Mouse (Mus musculus) urinary bladder, postnatal 10 days (tissue): ENCODE measurements around the gene Fuz.

ENCODE experiments used
- DNase-seq: peaks from one replicate; pipeline ENCODE4 v3.0.0; 2022; ENCODE audit warnings: low spot score

Gene Fuz

GRCm38 (mm10) chr7:44888256-44889105 lies 7.4 kb upstream of the Fuz start:
- DNase-seq, result no peak

- DNase-seq, result no peak
Measured at GRCm38 (mm10) chr7:44890180-44890579, 5.7 kb upstream of the Fuz start.

- DNase-seq, result no peak
Measured at GRCm38 (mm10) chr7:44890737-44891136, 5.1 kb upstream of the Fuz start.

GRCm38 (mm10) chr7:44891611-44892010 lies 4.3 kb upstream of the Fuz start:
- no peak for DNase-seq

- peak; percentile 56 for DNase-seq
Measured at GRCm38 (mm10) chr7:44892276-44892921, 3.5 kb upstream of the Fuz start, which contains the start of gene Med25. TSS of gene Med25 (minus strand) at chr7:44892712.

- no peak for DNase-seq
Measured at GRCm38 (mm10) chr7:44893197-44893596, 2.7 kb upstream of the Fuz start.

- no peak for DNase-seq
Measured at GRCm38 (mm10) chr7:44894175-44894574, 1.7 kb upstream of the Fuz start.

GRCm38 (mm10) chr7:44895206-44895592 lies 680 bp upstream of the Fuz start:
- no peak for DNase-seq

- no peak for DNase-seq
Measured at GRCm38 (mm10) chr7:44896499-44896898, 620 bp downstream of the Fuz start.

GRCm38 (mm10) chr7:44898607-44899006 lies 2.7 kb downstream of the Fuz start:
- DNase-seq, result no peak

- no peak for DNase-seq
Measured at GRCm38 (mm10) chr7:44900632-44901031, 4.8 kb downstream of the Fuz start.

- no peak for DNase-seq
Measured at GRCm38 (mm10) chr7:44901230-44901722, 5.4 kb downstream of the Fuz start.

GRCm38 (mm10) chr7:44905430-44905829 lies 9.6 kb downstream of the Fuz start:
- DNase-seq, result no peak

GRCm38 (mm10) chr7:44908706-44909476 lies 13.0 kb downstream of the Fuz start:
- no peak for DNase-seq

GRCm38 (mm10) chr7:44914396-44914795 lies 18.5 kb downstream of the Fuz start:
- no peak for DNase-seq

- DNase-seq, result no peak
Measured at GRCm38 (mm10) chr7:44915314-44915713, 19.4 kb downstream of the Fuz start.

- no peak for DNase-seq
Measured at GRCm38 (mm10) chr7:44916191-44916590, 20.3 kb downstream of the Fuz start.

GRCm38 (mm10) chr7:44916881-44917280 lies 21.0 kb downstream of the Fuz start:
- no peak for DNase-seq

- no peak for DNase-seq
Measured at GRCm38 (mm10) chr7:44918219-44918618, 22.3 kb downstream of the Fuz start.

GRCm38 (mm10) chr7:44919127-44919526 lies 23.2 kb downstream of the Fuz start:
- DNase-seq, result no peak

GRCm38 (mm10) chr7:44922530-44922929 lies 26.7 kb downstream of the Fuz start:
- no peak for DNase-seq

GRCm38 (mm10) chr7:44925468-44925867 lies 29.6 kb downstream of the Fuz start:
- no peak for DNase-seq

GRCm38 (mm10) chr7:44928570-44928969 lies 32.7 kb downstream of the Fuz start:
- DNase-seq, result no peak
